Mouse (Mus musculus): ENCODE data around the gene Nrxn1. TPM values are rescaled to one million over a fixed set of nuclear protein-coding genes. Genes with fewer than 3 reads are reported as not detected.

Gene Nrxn1
- polyA plus RNA-seq, 1 experiment from 2014 or later, result 12.2 TPM

DNA sequence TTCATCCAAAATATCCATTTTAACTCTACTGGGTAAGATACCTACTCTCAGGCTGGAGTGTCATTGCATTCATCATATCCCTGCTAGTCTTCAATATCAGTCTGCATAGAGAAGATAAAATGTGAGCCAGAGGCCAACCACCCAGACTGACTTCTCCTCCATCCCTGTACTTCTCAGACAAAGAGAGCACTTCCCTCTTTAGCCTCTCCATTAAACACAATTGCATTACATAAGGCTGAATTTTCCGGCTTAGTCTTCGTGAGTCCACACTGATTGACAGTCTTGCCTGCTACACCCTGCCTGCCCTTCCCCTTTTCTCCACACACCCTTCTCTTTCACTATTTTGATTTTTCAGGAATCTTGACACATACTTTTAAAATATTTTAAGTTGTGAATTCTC, 858.1 kb downstream of the Nrxn1 start:
- DNase-seq (ENCODE audit: low spot score) (no peak), ATAC-seq (ENCODE audit: low read depth) (no peak)
- H3K4me2 ChIP-seq (ENCODE audit: low read depth, low read length), result no peak overlapping the region
- no peak overlapping the region for H3K27ac ChIP-seq (replicated peaks; ENCODE audit: low read depth, low read length)
- H3K9me3 ChIP-seq (ENCODE audit: control insufficient read depth, low read length), result no peaks in the 10 kb centered on the region
- no peak overlapping the region for H3K9ac ChIP-seq (ENCODE audit: low read depth, low read length)
- no peaks in the 10 kb centered on the region for H3K27me3 ChIP-seq (replicated peaks; ENCODE audit: control insufficient read depth, insufficient read depth, low read length)
- no peak overlapping the region for H3K4me3 ChIP-seq (ENCODE audit: low read depth, low read length)
- 76% methylated on average over 2 of the region's 2 CpGs for WGBS
- no peaks in the 10 kb centered on the region for H3K36me3 ChIP-seq (ENCODE audit: control insufficient read depth, insufficient read depth, low read length)
- no peaks in the 10 kb centered on the region for H3K4me1 ChIP-seq (ENCODE audit: control insufficient read depth, insufficient read depth, low read length)

DNA sequence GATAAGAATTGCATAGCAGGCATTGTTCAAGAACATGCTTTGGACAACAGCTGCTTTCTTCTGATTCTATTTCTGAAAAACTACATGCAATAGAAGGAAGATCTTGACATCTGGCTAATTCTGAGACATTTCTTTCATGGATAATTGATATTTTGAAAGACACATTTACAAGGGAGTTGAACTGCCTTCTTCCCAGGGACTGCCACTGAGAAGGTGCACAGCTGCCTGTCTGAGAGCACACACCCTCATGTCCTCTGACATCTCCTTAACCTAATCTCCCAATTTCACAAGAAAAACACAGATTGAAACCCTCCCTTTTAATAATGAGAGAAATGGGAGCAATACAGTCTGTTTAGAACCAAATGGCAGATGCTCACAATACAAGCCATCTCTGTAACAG, 884.3 kb downstream of the Nrxn1 start:
- Histone ChIP-seq H3K27ac (replicated peaks; ENCODE audit: low read depth, low read length) (no peak overlapping the region), H3K9ac (ENCODE audit: low read depth, low read length) (no peak overlapping the region)
- ATAC-seq (ENCODE audit: low read depth), result no peak

DNA sequence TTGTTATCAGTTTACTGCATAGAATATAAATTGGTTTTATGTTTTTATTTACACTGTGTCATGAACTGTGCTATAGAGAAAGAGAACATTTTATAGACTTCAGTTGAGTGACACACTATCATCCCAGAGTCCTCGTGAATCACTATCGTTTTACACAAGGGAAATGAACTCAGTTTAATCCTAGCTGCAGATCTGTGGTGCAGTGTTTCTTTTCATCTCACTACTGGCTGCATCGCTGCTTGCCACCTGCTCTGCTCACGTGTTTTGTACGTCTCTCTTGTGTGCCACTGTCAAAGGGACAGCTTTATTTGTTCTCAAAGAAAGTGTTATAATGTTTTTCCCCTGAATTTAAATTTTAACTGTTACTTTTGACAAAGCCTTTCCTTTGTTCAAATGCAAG, 885.3 kb downstream of the Nrxn1 start:
- Histone ChIP-seq H3K4me3 (ENCODE audit: low read depth, low read length) (no peak overlapping the region), H3K9ac (ENCODE audit: low read depth, low read length) (no peak overlapping the region), H3K27ac (replicated peaks; ENCODE audit: low read depth, low read length) (no peak overlapping the region), H3K4me1 (ENCODE audit: control insufficient read depth, insufficient read depth, low read length) (no peaks in the 10 kb centered on the region), H3K4me2 (ENCODE audit: low read depth, low read length) (no peak overlapping the region), H3K27me3 (replicated peaks; ENCODE audit: control insufficient read depth, insufficient read depth, low read length) (no peaks in the 10 kb centered on the region), H3K9me3 (ENCODE audit: control insufficient read depth, low read length) (no peaks in the 10 kb centered on the region), H3K36me3 (ENCODE audit: control insufficient read depth, insufficient read depth, low read length) (no peaks in the 10 kb centered on the region)
- 0 out of 2 replicates have a peak, but pooled peaks have one; percentile 47 for ATAC-seq (ENCODE audit: low read depth)
- 61% methylated on average over 5 of the region's 5 CpGs for WGBS
- peak; percentile 5 for DNase-seq (ENCODE audit: low spot score)

More for the DNA sequence above, 884.3 kb downstream of the Nrxn1 start:
- no peak for DNase-seq (ENCODE audit: low spot score)
- H3K36me3 ChIP-seq (ENCODE audit: control insufficient read depth, insufficient read depth, low read length), result no peaks in the 10 kb centered on the region
- H3K27me3 ChIP-seq (replicated peaks; ENCODE audit: control insufficient read depth, insufficient read depth, low read length), result no peaks in the 10 kb centered on the region
- no peak overlapping the region for H3K4me2 ChIP-seq (ENCODE audit: low read depth, low read length)
- H3K4me3 ChIP-seq (ENCODE audit: low read depth, low read length), result no peak overlapping the region
- no peaks in the 10 kb centered on the region for H3K9me3 ChIP-seq (ENCODE audit: control insufficient read depth, low read length)
- H3K4me1 ChIP-seq (ENCODE audit: control insufficient read depth, insufficient read depth, low read length), result no peaks in the 10 kb centered on the region

DNA sequence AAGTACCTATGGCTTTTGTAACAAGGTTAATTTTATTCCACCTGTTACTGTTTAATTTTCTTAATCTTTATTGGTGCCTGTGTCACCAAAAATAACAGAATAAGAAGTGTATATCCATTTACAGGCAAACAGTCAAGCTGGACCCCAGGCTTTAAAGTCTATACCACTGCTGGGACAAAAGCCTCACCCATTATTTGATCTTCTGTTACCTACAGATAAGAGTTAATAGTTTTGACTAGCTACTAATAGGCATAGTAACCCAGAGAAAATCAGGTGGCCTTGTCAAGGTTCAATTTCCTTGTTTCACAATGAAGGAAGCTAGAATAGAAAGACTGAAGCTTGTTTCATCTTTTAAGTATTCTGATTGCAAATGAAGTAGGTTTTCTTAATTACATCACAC, 888.9 kb downstream of the Nrxn1 start:
- H3K4me2 ChIP-seq (ENCODE audit: low read depth, low read length), result no peak overlapping the region
- no peaks in the 10 kb centered on the region for H3K9me3 ChIP-seq (ENCODE audit: control insufficient read depth, low read length)
- H3K27me3 ChIP-seq (replicated peaks; ENCODE audit: control insufficient read depth, insufficient read depth, low read length), result no peaks in the 10 kb centered on the region
- DNase-seq (ENCODE audit: low spot score) (no peak), ATAC-seq (ENCODE audit: low read depth) (no peak)
- H3K9ac ChIP-seq (ENCODE audit: low read depth, low read length), result no peak overlapping the region
- no peak overlapping the region for H3K27ac ChIP-seq (replicated peaks; ENCODE audit: low read depth, low read length)
- H3K4me3 ChIP-seq (ENCODE audit: low read depth, low read length), result no peak overlapping the region
- H3K4me1 ChIP-seq (ENCODE audit: control insufficient read depth, insufficient read depth, low read length), result no peaks in the 10 kb centered on the region
- no peaks in the 10 kb centered on the region for H3K36me3 ChIP-seq (ENCODE audit: control insufficient read depth, insufficient read depth, low read length)

DNA sequence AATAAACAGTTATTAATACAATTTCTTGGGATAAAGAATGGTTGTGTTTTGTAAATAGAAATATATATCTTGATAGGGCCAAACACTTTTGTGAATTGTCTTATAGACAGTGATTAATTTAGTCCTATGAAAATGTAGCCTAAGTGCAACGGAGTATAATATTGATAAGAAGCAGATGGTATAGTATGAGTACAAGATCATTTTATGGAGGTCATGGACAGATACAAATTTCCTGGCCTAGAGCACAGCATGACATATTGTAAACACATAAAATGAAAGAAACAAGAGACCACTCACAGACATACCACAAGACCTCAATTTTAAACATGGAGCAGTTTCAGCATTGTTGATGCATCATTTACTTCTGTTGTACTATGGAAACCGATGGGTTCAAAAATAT, 890.1 kb downstream of the Nrxn1 start:
- no peak overlapping the region for H3K4me2 ChIP-seq (ENCODE audit: low read depth, low read length)
- H3K9ac ChIP-seq (ENCODE audit: low read depth, low read length), result no peak overlapping the region
- no peaks in the 10 kb centered on the region for H3K27me3 ChIP-seq (replicated peaks; ENCODE audit: control insufficient read depth, insufficient read depth, low read length)
- ATAC-seq (ENCODE audit: low read depth) (no peak), DNase-seq (ENCODE audit: low spot score) (no peak)
- no peak overlapping the region for H3K4me3 ChIP-seq (ENCODE audit: low read depth, low read length)
- H3K36me3 ChIP-seq (ENCODE audit: control insufficient read depth, insufficient read depth, low read length), result no peaks in the 10 kb centered on the region
- no peaks in the 10 kb centered on the region for H3K9me3 ChIP-seq (ENCODE audit: control insufficient read depth, low read length)
- no peaks in the 10 kb centered on the region for H3K4me1 ChIP-seq (ENCODE audit: control insufficient read depth, insufficient read depth, low read length)
- 66% methylated on average over 2 of the region's 2 CpGs for WGBS
- H3K27ac ChIP-seq (replicated peaks; ENCODE audit: low read depth, low read length), result no peak overlapping the region

DNA sequence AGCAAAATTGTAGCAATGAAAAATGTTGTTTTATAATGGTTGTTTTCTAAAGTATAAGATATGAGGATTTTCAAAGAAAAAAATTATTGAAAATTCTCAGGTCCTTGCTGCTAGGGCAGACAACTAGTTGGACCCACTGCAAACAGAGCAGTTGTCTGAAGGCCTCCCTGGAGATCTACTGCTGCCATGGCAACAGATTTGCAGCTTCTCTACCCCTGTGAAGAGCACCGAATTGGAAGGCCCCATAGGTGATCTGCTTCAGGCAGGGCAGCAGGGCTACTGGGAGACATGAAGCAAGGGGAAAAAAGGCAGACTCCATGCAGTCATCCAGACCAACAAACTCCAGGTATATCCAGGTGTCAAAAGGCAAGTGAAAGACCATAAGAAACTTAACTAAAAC, 896.1 kb downstream of the Nrxn1 start:
- H3K27me3 ChIP-seq (replicated peaks; ENCODE audit: control insufficient read depth, insufficient read depth, low read length), result no peaks in the 10 kb centered on the region
- no peak overlapping the region for H3K9ac ChIP-seq (ENCODE audit: low read depth, low read length)
- H3K4me1 ChIP-seq (ENCODE audit: control insufficient read depth, insufficient read depth, low read length), result no peaks in the 10 kb centered on the region
- no peak overlapping the region for H3K4me3 ChIP-seq (ENCODE audit: low read depth, low read length)
- ATAC-seq (ENCODE audit: low read depth) (no peak), DNase-seq (ENCODE audit: low spot score) (peak; percentile 27)
- H3K9me3 ChIP-seq (ENCODE audit: control insufficient read depth, low read length), result no peaks in the 10 kb centered on the region
- 0% methylated on average over 1 of the region's 1 CpGs for WGBS
- H3K36me3 ChIP-seq (ENCODE audit: control insufficient read depth, insufficient read depth, low read length), result no peaks in the 10 kb centered on the region
- H3K27ac ChIP-seq (replicated peaks; ENCODE audit: low read depth, low read length), result no peak overlapping the region
- no peak overlapping the region for H3K4me2 ChIP-seq (ENCODE audit: low read depth, low read length)

DNA sequence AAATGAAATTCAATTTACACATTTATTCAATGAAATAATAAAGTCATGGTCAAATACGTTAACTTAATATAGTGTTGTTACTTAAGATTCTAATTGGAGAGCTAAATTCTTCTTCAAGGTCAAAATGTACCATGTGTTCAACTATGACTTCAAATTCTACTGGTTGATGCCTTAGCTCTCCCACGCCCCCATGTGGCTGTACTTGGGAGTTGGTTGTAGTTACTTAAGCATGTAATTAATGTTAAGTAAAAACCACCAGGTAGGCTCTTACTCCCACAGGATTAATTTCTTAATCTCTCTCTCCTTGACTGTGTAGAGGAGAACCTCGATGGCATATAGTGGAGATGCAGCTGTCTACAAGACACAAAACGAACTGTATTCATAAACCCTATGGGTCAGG, 951.3 kb downstream of the Nrxn1 start:
- H3K4me3 ChIP-seq (ENCODE audit: low read depth, low read length), result no peak overlapping the region
- DNase-seq (ENCODE audit: low spot score) (peak; percentile 7), ATAC-seq (ENCODE audit: low read depth) (no peak)
- no peaks in the 10 kb centered on the region for H3K27me3 ChIP-seq (replicated peaks; ENCODE audit: control insufficient read depth, insufficient read depth, low read length)
- no peaks in the 10 kb centered on the region for H3K9me3 ChIP-seq (ENCODE audit: control insufficient read depth, low read length)
- no peaks in the 10 kb centered on the region for H3K4me1 ChIP-seq (ENCODE audit: control insufficient read depth, insufficient read depth, low read length)
- H3K9ac ChIP-seq (ENCODE audit: low read depth, low read length), result no peak overlapping the region
- no peak overlapping the region for H3K4me2 ChIP-seq (ENCODE audit: low read depth, low read length)
- WGBS, result 57% methylated on average over 4 of the region's 4 CpGs
- H3K27ac ChIP-seq (replicated peaks; ENCODE audit: low read depth, low read length), result no peak overlapping the region
- no peaks in the 10 kb centered on the region for H3K36me3 ChIP-seq (ENCODE audit: control insufficient read depth, insufficient read depth, low read length)

DNA sequence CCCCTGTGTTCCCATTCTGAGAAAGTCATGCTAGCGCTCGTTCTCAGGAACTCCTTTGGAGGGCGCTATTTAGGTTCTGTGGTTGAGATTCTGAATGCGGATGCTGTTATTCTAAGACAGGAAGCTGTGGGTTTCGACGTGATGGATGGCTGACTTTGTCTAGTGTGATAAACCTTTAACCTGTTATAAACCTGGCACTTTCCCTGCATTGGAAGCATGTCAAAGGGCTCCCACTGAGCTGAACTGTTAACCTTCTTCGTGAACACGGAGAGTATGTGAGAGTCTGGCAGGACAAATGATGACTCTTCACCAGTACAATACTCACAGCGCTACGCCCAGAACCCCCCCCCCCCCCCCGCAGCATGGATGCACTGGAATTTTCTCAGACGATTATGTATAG, 962.0 kb downstream of the Nrxn1 start:
- 72% methylated on average over 11 of the region's 12 CpGs for WGBS
- H3K27ac ChIP-seq (replicated peaks; ENCODE audit: low read depth, low read length), result no peak overlapping the region
- H3K27me3 ChIP-seq (replicated peaks; ENCODE audit: control insufficient read depth, insufficient read depth, low read length), result no peaks in the 10 kb centered on the region
- no peaks in the 10 kb centered on the region for H3K4me1 ChIP-seq (ENCODE audit: control insufficient read depth, insufficient read depth, low read length)
- H3K9me3 ChIP-seq (ENCODE audit: control insufficient read depth, low read length), result no peaks in the 10 kb centered on the region
- no peak overlapping the region for H3K9ac ChIP-seq (ENCODE audit: low read depth, low read length)
- DNase-seq (ENCODE audit: low spot score) (no peak), ATAC-seq (ENCODE audit: low read depth) (no peak)
- H3K4me2 ChIP-seq (ENCODE audit: low read depth, low read length), result no peak overlapping the region
- no peaks in the 10 kb centered on the region for H3K36me3 ChIP-seq (ENCODE audit: control insufficient read depth, insufficient read depth, low read length)
- H3K4me3 ChIP-seq (ENCODE audit: low read depth, low read length), result no peak overlapping the region

DNA sequence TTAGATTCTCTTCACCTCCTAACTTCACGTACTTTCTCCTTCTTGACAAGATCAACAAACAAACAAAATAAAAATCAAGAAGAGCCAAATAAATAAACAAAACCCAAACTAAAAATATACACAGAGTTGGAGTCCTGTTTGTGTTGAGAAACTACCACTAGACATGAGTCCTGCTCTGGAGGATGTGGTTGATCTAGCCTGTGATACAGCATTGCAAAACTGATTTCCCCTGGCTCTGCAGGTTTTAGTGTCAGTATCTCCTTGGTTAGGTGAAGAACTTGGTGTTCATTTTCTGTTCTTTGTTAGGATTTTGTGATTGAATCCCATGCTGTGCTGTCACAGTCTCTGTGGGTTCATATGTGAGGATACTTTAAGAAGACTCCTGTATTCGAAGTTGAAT, 963.7 kb downstream of the Nrxn1 start:
- Histone ChIP-seq H3K4me2 (ENCODE audit: low read depth, low read length) (no peak overlapping the region), H3K4me1 (ENCODE audit: control insufficient read depth, insufficient read depth, low read length) (no peaks in the 10 kb centered on the region), H3K36me3 (ENCODE audit: control insufficient read depth, insufficient read depth, low read length) (no peaks in the 10 kb centered on the region), H3K4me3 (ENCODE audit: low read depth, low read length) (no peak overlapping the region), H3K27ac (replicated peaks; ENCODE audit: low read depth, low read length) (no peak overlapping the region), H3K9me3 (ENCODE audit: control insufficient read depth, low read length) (no peaks in the 10 kb centered on the region), H3K27me3 (replicated peaks; ENCODE audit: control insufficient read depth, insufficient read depth, low read length) (no peaks in the 10 kb centered on the region), H3K9ac (ENCODE audit: low read depth, low read length) (no peak overlapping the region)
- no peak for DNase-seq (ENCODE audit: low spot score)
- 80% methylated on average over 2 of the region's 2 CpGs for WGBS
- no peak for ATAC-seq (ENCODE audit: low read depth)

All from embryonic facial prominence, embryonic 14.5 days (tissue).